Mouse (Mus musculus): ENCODE measurements around the gene Smarcd3. TPM values are rescaled to one million over a fixed set of nuclear protein-coding genes. Genes with fewer than 3 reads are reported as not detected.

The Smarcd3 gene
- total and polyA plus RNA-seq, 3 experiments = 2.7 to 16.5 TPM; not detected in 1

DNA sequence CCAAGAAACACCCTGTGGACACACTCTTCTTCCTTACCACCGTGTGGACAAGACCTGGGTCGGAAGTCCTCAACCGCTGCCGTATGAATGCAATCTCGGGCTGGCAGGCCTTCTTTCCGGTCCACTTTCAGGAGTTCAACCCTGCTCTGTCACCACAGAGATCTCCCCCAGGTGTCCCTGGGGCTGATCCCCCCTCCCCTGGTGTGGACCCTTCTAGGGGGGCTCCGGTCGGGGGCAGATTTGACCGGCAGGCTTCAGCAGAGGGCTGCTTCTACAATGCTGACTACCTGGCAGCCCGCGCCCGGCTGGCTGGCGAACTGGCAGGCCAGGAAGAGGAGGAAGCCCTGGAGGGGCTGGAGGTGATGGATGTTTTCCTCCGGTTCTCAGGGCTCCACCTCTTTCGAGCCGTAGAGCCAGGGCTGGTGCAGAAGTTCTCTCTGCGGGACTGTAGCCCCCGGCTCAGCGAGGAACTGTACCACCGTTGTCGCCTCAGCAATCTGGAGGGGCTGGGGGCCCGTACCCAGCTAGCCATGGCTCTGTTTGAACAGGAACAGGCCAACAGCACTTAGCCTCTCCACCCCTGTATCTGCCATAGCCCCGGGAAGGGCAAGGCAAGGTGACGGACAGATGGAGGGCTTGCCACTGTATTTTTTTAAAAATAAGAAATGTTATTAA lies 32.3 kb downstream of the Smarcd3 start:
- Histone ChIP-seq H3K36me3 (ENCODE audit: control insufficient read depth in 1 of 2, insufficient read depth in 2 of 2, low read length in 2 of 2) (peaks cover 5 to 8% of the 10 kb centered on the region in 2 experiments; a peak in 3 of 4 replicates), H3K9me3 (replicated peaks; ENCODE audit: insufficient read depth, low read length) (no peaks in the 10 kb centered on the region), H3K4me3 (ENCODE audit: control insufficient read depth in 1 of 2, insufficient read depth in 1 of 2, low read depth in 2 of 2, low read length in 2 of 2) (no peak overlapping the region), H3K4me1 (ENCODE audit: control insufficient read depth in 1 of 2, insufficient read depth in 2 of 2, low read length in 2 of 2) (peaks cover 3 to 13% of the 10 kb centered on the region in 2 experiments; a peak in 3 of 4 replicates), H3K27ac (ENCODE audit: control insufficient read depth, low read depth, low read length) (no peak overlapping the region), H3K9ac (ENCODE audit: control insufficient read depth, low read depth, low read length, poor library complexity, severe bottlenecking) (no peak overlapping the region), H3K79me2 (ENCODE audit: control insufficient read depth, insufficient read depth, low read length, poor library complexity) (peaks cover 22% of the 10 kb centered on the region), H3K27me3 (ENCODE audit: control insufficient read depth in 1 of 2, insufficient read depth in 2 of 2, low read length in 2 of 2) (no peaks in the 10 kb centered on the region)
- no peak for DNase-seq (ENCODE audit: low read depth, low spot score)
- TF ChIP-seq MYB (IDR thresholded peaks at IDR 0.05; ENCODE audit: low read depth, low read length) = no peak
- TF ChIP-seq POLR2AphosphoS2 (IDR thresholded peaks at IDR 0.05; ENCODE audit: low read length) = no peak; the same call in 1 of the 2 replicates
- TF ChIP-seq MXI1 (IDR thresholded peaks at IDR 0.05; ENCODE audit: low read depth, low read length) = no peak
- no peak for TF ChIP-seq SMC3 (IDR thresholded peaks at IDR 0.05; ENCODE audit: low read depth, low read length)
- no peak for TF ChIP-seq MAZ (IDR thresholded peaks at IDR 0.05; ENCODE audit: low read depth, low read length)
- no peak for TF ChIP-seq MEF2A (IDR thresholded peaks at IDR 0.05; ENCODE audit: extremely low read depth, insufficient replicate concordance, low read depth, low read length, poor library complexity, severe bottlenecking)
- TF ChIP-seq ZKSCAN1 (IDR thresholded peaks at IDR 0.05; ENCODE audit: low read depth, low read length) = no peak
- no peak for TF ChIP-seq MAX (IDR thresholded peaks at IDR 0.05; ENCODE audit: low read length)
- TF ChIP-seq ZMIZ1 (IDR thresholded peaks at IDR 0.05; ENCODE audit: low read depth, low read length) = no peak
- no peak for TF ChIP-seq CHD1 (IDR thresholded peaks at IDR 0.05; ENCODE audit: low read depth, low read length)
- TF ChIP-seq GABPA (IDR thresholded peaks at IDR 0.05; ENCODE audit: low read depth, low read length) = no peak
- no peak for TF ChIP-seq JUND (IDR thresholded peaks at IDR 0.05; ENCODE audit: low read depth, low read length)
- no peak for TF ChIP-seq E2F4 (IDR thresholded peaks at IDR 0.05; ENCODE audit: borderline replicate concordance, low read depth, low read length)

DNA sequence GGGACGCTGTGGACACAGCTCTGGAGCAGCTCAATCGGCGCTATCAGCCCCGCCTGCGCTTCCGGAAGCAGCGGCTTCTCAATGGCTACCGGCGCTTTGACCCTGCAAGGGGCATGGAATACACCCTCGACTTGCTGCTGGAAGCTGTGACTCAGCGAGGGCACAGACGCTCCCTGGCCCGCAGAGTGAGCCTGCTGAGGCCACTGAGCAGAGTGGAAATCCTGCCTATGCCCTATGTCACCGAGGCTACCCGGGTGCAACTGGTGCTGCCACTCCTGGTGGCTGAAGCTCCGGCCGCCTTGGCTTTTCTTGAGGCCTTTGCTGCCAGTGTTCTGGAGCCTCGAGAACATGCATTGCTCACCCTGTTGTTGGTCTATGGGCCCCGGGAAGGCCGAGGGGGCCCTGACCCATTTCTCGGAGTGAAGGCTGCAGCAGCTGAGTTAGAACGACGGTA lies 32.9 kb downstream of the Smarcd3 start:
- peaks cover 27% of the 10 kb centered on the region for H3K79me2 ChIP-seq (ENCODE audit: control insufficient read depth, insufficient read depth, low read length, poor library complexity)
- H3K4me3 ChIP-seq (ENCODE audit: control insufficient read depth in 1 of 2, insufficient read depth in 1 of 2, low read depth in 2 of 2, low read length in 2 of 2) = no peak overlapping the region
- no peak for DNase-seq (ENCODE audit: low read depth, low spot score)
- peaks cover 3 to 13% of the 10 kb centered on the region in 2 experiments; a peak in 3 of 4 replicates for H3K4me1 ChIP-seq (ENCODE audit: control insufficient read depth in 1 of 2, insufficient read depth in 2 of 2, low read length in 2 of 2)
- H3K9ac ChIP-seq (ENCODE audit: control insufficient read depth, low read depth, low read length, poor library complexity, severe bottlenecking) = no peak overlapping the region
- H3K27me3 ChIP-seq (ENCODE audit: control insufficient read depth in 1 of 2, insufficient read depth in 2 of 2, low read length in 2 of 2) = no peaks in the 10 kb centered on the region
- no peaks in the 10 kb centered on the region for H3K9me3 ChIP-seq (replicated peaks; ENCODE audit: insufficient read depth, low read length)
- H3K36me3 ChIP-seq (ENCODE audit: control insufficient read depth in 1 of 2, insufficient read depth in 2 of 2, low read length in 2 of 2) = peaks cover 5 to 8% of the 10 kb centered on the region in 2 experiments; a peak in 3 of 4 replicates
- no peak for TF ChIP-seq MAX (IDR thresholded peaks at IDR 0.05; ENCODE audit: low read length)
- TF ChIP-seq ELF1 (IDR thresholded peaks at IDR 0.05; ENCODE audit: low read depth, low read length) = no peak
- TF ChIP-seq TAL1 (IDR thresholded peaks at IDR 0.05; ENCODE audit: low read length) = no peak
- TF ChIP-seq HCFC1 (IDR thresholded peaks at IDR 0.05; ENCODE audit: low read depth, low read length) = no peak
- TF ChIP-seq ZNF384 (IDR thresholded peaks at IDR 0.05; ENCODE audit: low read depth, low read length) = no peak
- no peak for TF ChIP-seq ETS1 (IDR thresholded peaks at IDR 0.05; ENCODE audit: low read depth, low read length)
- TF ChIP-seq ZKSCAN1 (IDR thresholded peaks at IDR 0.05; ENCODE audit: low read depth, low read length) = no peak
- no peak for TF ChIP-seq USF1 (IDR thresholded peaks at IDR 0.05; ENCODE audit: low read depth, low read length)
- no peak for TF ChIP-seq NELFE (IDR thresholded peaks at IDR 0.05; ENCODE audit: low read depth, low read length)
- TF ChIP-seq MEF2A (IDR thresholded peaks at IDR 0.05; ENCODE audit: extremely low read depth, insufficient replicate concordance, low read depth, low read length, poor library complexity, severe bottlenecking) = no peak
- TF ChIP-seq CTCF (IDR thresholded peaks at IDR 0.05 in 2 of 3, conservative IDR thresholded peaks at IDR 0.05 in 1 of 3; ENCODE audit: control insufficient read depth in 1 of 3, insufficient read depth in 1 of 3, low read depth in 2 of 3, low read length in 3 of 3, poor library complexity in 1 of 3, severe bottlenecking in 1 of 3) = no peak
- TF ChIP-seq EP300 (IDR thresholded peaks at IDR 0.05; ENCODE audit: low read depth in 1 of 2, low read length in 2 of 2) = no peak
- TF ChIP-seq RAD21 (IDR thresholded peaks at IDR 0.05; ENCODE audit: low read depth, low read length) = no peak
- no peak for TF ChIP-seq USF2 (IDR thresholded peaks at IDR 0.05; ENCODE audit: borderline replicate concordance in 1 of 2, insufficient read depth in 1 of 2, low read depth in 1 of 2, low read length in 2 of 2)
- no peak for TF ChIP-seq SIN3A (IDR thresholded peaks at IDR 0.05; ENCODE audit: low read length)
- TF ChIP-seq GABPA (IDR thresholded peaks at IDR 0.05; ENCODE audit: low read depth, low read length) = no peak
- no peak for TF ChIP-seq JUND (IDR thresholded peaks at IDR 0.05; ENCODE audit: low read depth, low read length)
- H3K27ac ChIP-seq (ENCODE audit: control insufficient read depth, low read depth, low read length) = no peak overlapping the region

Measured in MEL (cell line).